Mouse (Mus musculus): ENCODE measurements around the gene Gm15737. TPM values are rescaled to one million over a fixed set of nuclear protein-coding genes. Genes with fewer than 3 reads are reported as not detected.

Gene Gm15737
- total RNA-seq (2017) = not detected in 3 replicates

GRCm38 (mm10) chr6:92869089-92869581 is at the start of gene Gm15737:
Gene Gm15737 (plus strand): TSS chr6:92869357.
- ATAC-seq (replicated peaks; ENCODE audit: insufficient number of reproducible peaks, low FRiP score, low TSS enrichment, poor library complexity, severe bottlenecking) = no peak

GRCm38 (mm10) chr6:92821606-92822005 is 47.6 kb upstream of the Gm15737 start:
- no peak for ATAC-seq (replicated peaks; ENCODE audit: insufficient number of reproducible peaks, low FRiP score, low TSS enrichment, poor library complexity, severe bottlenecking)

GRCm38 (mm10) chr6:92822006-92822405 is 47.2 kb upstream of the Gm15737 start:
- ATAC-seq (replicated peaks; ENCODE audit: insufficient number of reproducible peaks, low FRiP score, low TSS enrichment, poor library complexity, severe bottlenecking) = no peak

GRCm38 (mm10) chr6:92823991-92824390 is 45.2 kb upstream of the Gm15737 start:
- ATAC-seq (replicated peaks; ENCODE audit: insufficient number of reproducible peaks, low FRiP score, low TSS enrichment, poor library complexity, severe bottlenecking) = no peak

GRCm38 (mm10) chr6:92826561-92826960 is 42.6 kb upstream of the Gm15737 start:
- no peak for ATAC-seq (replicated peaks; ENCODE audit: insufficient number of reproducible peaks, low FRiP score, low TSS enrichment, poor library complexity, severe bottlenecking)

- no peak for ATAC-seq (replicated peaks; ENCODE audit: insufficient number of reproducible peaks, low FRiP score, low TSS enrichment, poor library complexity, severe bottlenecking)
These were observed 41.8 kb upstream of the Gm15737 start for GRCm38 (mm10) chr6:92827360-92827759.

- ATAC-seq (replicated peaks; ENCODE audit: insufficient number of reproducible peaks, low FRiP score, low TSS enrichment, poor library complexity, severe bottlenecking) = no peak
These were observed 40.0 kb upstream of the Gm15737 start for GRCm38 (mm10) chr6:92829148-92829547.

- ATAC-seq (replicated peaks; ENCODE audit: insufficient number of reproducible peaks, low FRiP score, low TSS enrichment, poor library complexity, severe bottlenecking) = no peak
These were observed 38.1 kb upstream of the Gm15737 start for GRCm38 (mm10) chr6:92831106-92831505.

- ATAC-seq (replicated peaks; ENCODE audit: insufficient number of reproducible peaks, low FRiP score, low TSS enrichment, poor library complexity, severe bottlenecking) = no peak
These were observed 27.2 kb upstream of the Gm15737 start for GRCm38 (mm10) chr6:92842000-92842399.

GRCm38 (mm10) chr6:92843474-92843873 is 25.7 kb upstream of the Gm15737 start:
- ATAC-seq (replicated peaks; ENCODE audit: insufficient number of reproducible peaks, low FRiP score, low TSS enrichment, poor library complexity, severe bottlenecking) = no peak

GRCm38 (mm10) chr6:92845898-92846297 is 23.3 kb upstream of the Gm15737 start:
- no peak for ATAC-seq (replicated peaks; ENCODE audit: insufficient number of reproducible peaks, low FRiP score, low TSS enrichment, poor library complexity, severe bottlenecking)

GRCm38 (mm10) chr6:92846614-92847013 is 22.5 kb upstream of the Gm15737 start:
- no peak for ATAC-seq (replicated peaks; ENCODE audit: insufficient number of reproducible peaks, low FRiP score, low TSS enrichment, poor library complexity, severe bottlenecking)

- ATAC-seq (replicated peaks; ENCODE audit: insufficient number of reproducible peaks, low FRiP score, low TSS enrichment, poor library complexity, severe bottlenecking) = no peak
These were observed 19.9 kb upstream of the Gm15737 start for GRCm38 (mm10) chr6:92849208-92849607.

GRCm38 (mm10) chr6:92850250-92850649 is 18.9 kb upstream of the Gm15737 start:
- no peak for ATAC-seq (replicated peaks; ENCODE audit: insufficient number of reproducible peaks, low FRiP score, low TSS enrichment, poor library complexity, severe bottlenecking)

- no peak for ATAC-seq (replicated peaks; ENCODE audit: insufficient number of reproducible peaks, low FRiP score, low TSS enrichment, poor library complexity, severe bottlenecking)
These were observed 14.3 kb upstream of the Gm15737 start for GRCm38 (mm10) chr6:92854873-92855272.

GRCm38 (mm10) chr6:92857761-92858160 is 11.4 kb upstream of the Gm15737 start:
- no peak for ATAC-seq (replicated peaks; ENCODE audit: insufficient number of reproducible peaks, low FRiP score, low TSS enrichment, poor library complexity, severe bottlenecking)

- ATAC-seq (replicated peaks; ENCODE audit: insufficient number of reproducible peaks, low FRiP score, low TSS enrichment, poor library complexity, severe bottlenecking) = no peak
These were observed 10.2 kb upstream of the Gm15737 start for GRCm38 (mm10) chr6:92858721-92859510.

- no peak for ATAC-seq (replicated peaks; ENCODE audit: insufficient number of reproducible peaks, low FRiP score, low TSS enrichment, poor library complexity, severe bottlenecking)
These were observed 8.8 kb upstream of the Gm15737 start for GRCm38 (mm10) chr6:92860285-92860912.

GRCm38 (mm10) chr6:92862599-92862998 is 6.6 kb upstream of the Gm15737 start:
- ATAC-seq (replicated peaks; ENCODE audit: insufficient number of reproducible peaks, low FRiP score, low TSS enrichment, poor library complexity, severe bottlenecking) = no peak

- ATAC-seq (replicated peaks; ENCODE audit: insufficient number of reproducible peaks, low FRiP score, low TSS enrichment, poor library complexity, severe bottlenecking) = no peak
These were observed 544 bp downstream of the Gm15737 start for GRCm38 (mm10) chr6:92869582-92870219.

Data from monocyte, adult 5-6 weeks (primary cell).